Mouse (Mus musculus) C2C12 (cell line): ENCODE data around the gene Acsbg2. TPM values are rescaled to one million over a fixed set of nuclear protein-coding genes. Genes with fewer than 3 reads are reported as not detected.

Experiments
- H3K27me3 ChIP-seq: one replicate; pipeline ENCODE4 v1.6.1; 2011; ENCODE audit not compliant: control insufficient read depth, insufficient read depth, insufficient read length
- H3K36me3 ChIP-seq: one replicate; pipeline ENCODE4 v1.6.1; 2011; ENCODE audit not compliant: control insufficient read depth, insufficient read depth
- H3K4me3 ChIP-seq: one replicate; pipeline ENCODE4 v1.5.1; 2011; ENCODE audit warnings: mild to moderate bottlenecking, control low read depth; ENCODE audit not compliant: poor library complexity, insufficient read depth, severe bottlenecking
- H3K79me2 ChIP-seq: one replicate; pipeline ENCODE4 v1.6.1; 2011; ENCODE audit not compliant: control insufficient read depth, insufficient read depth
- H3K79me3 ChIP-seq: one replicate; pipeline ENCODE4 v1.6.1; 2011; ENCODE audit warnings: low read depth, control low read depth
- H3ac ChIP-seq: one replicate; pipeline ENCODE3; 2011; ENCODE audit warnings: low read depth; ENCODE audit not compliant: control insufficient read depth, insufficient read length
- CEBPB ChIP-seq: IDR thresholded peaks from one replicate; pipeline ENCODE4 v1.6.1; 2011; ENCODE audit warnings: low read depth, mild to moderate bottlenecking, control low read depth, moderate library complexity
- CTCF ChIP-seq: IDR thresholded peaks from one replicate; pipeline ENCODE4 v1.5.1; 2011; ENCODE audit not compliant: control insufficient read depth, insufficient read depth, insufficient read length
- FOSL1 ChIP-seq: IDR thresholded peaks from one replicate; pipeline ENCODE4 v1.8.0; 2011; ENCODE audit warnings: mild to moderate bottlenecking, low read length; ENCODE audit not compliant: poor library complexity, insufficient read depth, severe bottlenecking
- MAX ChIP-seq: IDR thresholded peaks from one replicate; pipeline ENCODE4 v1.6.1; 2011; ENCODE audit warnings: mild to moderate bottlenecking, control low read depth
- MYOD1 ChIP-seq: IDR thresholded peaks from one replicate; pipeline ENCODE4 v1.6.1; 2011; ENCODE audit warnings: low read depth; ENCODE audit not compliant: control insufficient read depth, insufficient read length
- MYOG ChIP-seq: IDR thresholded peaks from one replicate; pipeline ENCODE4 v1.6.1; 2011; ENCODE audit not compliant: control insufficient read depth, insufficient read length; ENCODE audit errors: extremely low read depth
- USF1 ChIP-seq: IDR thresholded peaks from one replicate; pipeline ENCODE4 v1.6.1; 2011; ENCODE audit warnings: low read depth, mild to moderate bottlenecking, control low read depth, moderate library complexity
- polyA plus RNA-seq: library from polyadenylated mRNA; unstranded; fragments of >200 nt; fragmentation: generic; extraction: Trizol; gene quantifications from one replicate; pipeline ENCODE4 v1.2.1, GENCODE M21; 2012; ENCODE audit warnings: missing spikeins

Acsbg2 gene
- polyA plus RNA-seq, 1 experiment, result not detected

GRCm38 (mm10) chr17:56876981-56877380 lies 2.7 kb upstream of the Acsbg2 start:
- TF ChIP-seq MAX, result no peak
- TF ChIP-seq USF1, result no peak
- TF ChIP-seq MYOD1, result no peak
- no peak for TF ChIP-seq CTCF
- no peak for TF ChIP-seq MYOG
- TF ChIP-seq CEBPB, result no peak
- TF ChIP-seq FOSL1, result no peak

DNA sequence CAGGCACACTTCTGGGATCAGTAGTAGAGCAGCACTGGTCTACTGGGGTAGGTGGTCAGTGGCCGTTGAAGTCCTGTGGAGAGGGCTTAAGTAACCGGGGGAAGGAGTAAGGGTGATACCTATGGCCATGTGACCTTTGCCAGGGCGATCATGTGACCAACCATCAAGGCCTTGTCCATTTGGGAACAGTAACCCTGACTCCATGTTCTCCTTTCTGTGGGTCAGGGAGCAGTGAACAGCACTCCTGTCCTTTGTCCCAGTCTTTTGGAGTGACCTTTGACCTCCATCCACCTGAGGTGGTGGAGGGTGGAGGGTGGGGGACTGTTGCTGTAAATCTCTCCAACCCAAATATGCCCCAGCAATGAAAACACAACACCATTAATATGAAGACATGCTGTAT lies 2.2 kb upstream of the Acsbg2 start:
- no peaks in the 10 kb centered on the region for H3K36me3 ChIP-seq
- TF ChIP-seq MYOG, result no peak
- TF ChIP-seq FOSL1, result no peak
- no peak for TF ChIP-seq MAX
- TF ChIP-seq MYOD1, result no peak
- no peak for TF ChIP-seq USF1
- H3K27me3 ChIP-seq, result peaks cover 4% of the 10 kb centered on the region
- H3K4me3 ChIP-seq, result no peak overlapping the region
- no peaks in the 10 kb centered on the region for H3K79me2 ChIP-seq
- H3K79me3 ChIP-seq, result no peaks in the 10 kb centered on the region
- H3ac ChIP-seq, result no peak overlapping the region

More at GRCm38 (mm10) chr17:56876981-56877380, 2.7 kb upstream of the Acsbg2 start:
- Histone ChIP-seq H3ac (no peak overlapping the region), H3K27me3 (peaks cover 4% of the 10 kb centered on the region), H3K36me3 (no peaks in the 10 kb centered on the region), H3K4me3 (no peak overlapping the region), H3K79me3 (no peaks in the 10 kb centered on the region), H3K79me2 (no peaks in the 10 kb centered on the region)

- Histone ChIP-seq H3K79me3 (no peaks in the 10 kb centered on the region), H3K27me3 (peaks cover 4% of the 10 kb centered on the region), H3K36me3 (no peaks in the 10 kb centered on the region), H3K79me2 (no peaks in the 10 kb centered on the region), H3K4me3 (no peak within 1 kb of the TSS), H3ac (no peak within 1 kb of the TSS)
- no peak for TF ChIP-seq USF1
- no peak for TF ChIP-seq MYOG
- no peak for TF ChIP-seq CEBPB
- TF ChIP-seq CTCF, result no peak
- no peak for TF ChIP-seq FOSL1
- TF ChIP-seq MAX, result no peak
- TF ChIP-seq MYOD1, result no peak
These were observed 847 bp upstream of the Acsbg2 start, which contains the start of gene 1700061G19Rik for GRCm38 (mm10) chr17:56874936-56875651. 1700061G19Rik (plus strand) TSS chr17:56875477.

DNA sequence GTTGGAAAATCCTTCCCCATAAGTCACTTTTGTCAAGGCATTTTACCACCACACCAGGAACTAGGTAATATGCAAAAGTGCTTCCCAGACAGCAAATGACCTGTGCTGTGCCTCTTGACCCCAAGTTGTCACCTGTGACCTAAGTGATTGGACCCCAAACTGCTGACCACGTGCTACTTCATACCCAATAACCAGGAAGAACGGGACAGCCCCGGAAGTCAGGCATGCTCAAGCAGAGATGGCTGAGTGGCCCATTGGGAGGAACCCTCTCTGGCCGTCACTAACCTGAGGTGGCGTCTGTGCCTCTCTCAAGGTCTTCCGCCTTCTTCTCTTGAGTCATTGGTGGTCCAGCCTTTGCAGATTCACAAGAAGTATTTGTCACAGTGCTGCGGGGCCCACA lies 1.7 kb downstream of the Acsbg2 start:
- Histone ChIP-seq H3K79me2 (no peaks in the 10 kb centered on the region), H3K79me3 (no peaks in the 10 kb centered on the region), H3K27me3 (peaks cover 4% of the 10 kb centered on the region), H3K36me3 (no peaks in the 10 kb centered on the region), H3ac (no peak overlapping the region), H3K4me3 (no peak overlapping the region)
- TF ChIP-seq MYOD1 (no peak), CEBPB (no peak), FOSL1 (no peak), USF1 (no peak), MYOG (no peak), CTCF (no peak), MAX (no peak)

GRCm38 (mm10) chr17:56871767-56872166 lies 2.5 kb downstream of the Acsbg2 start:
- TF ChIP-seq MYOD1 (peak; percentile 70), USF1 (no peak)
- Histone ChIP-seq H3K27me3 (peaks cover 4% of the 10 kb centered on the region), H3K79me3 (no peaks in the 10 kb centered on the region), H3K79me2 (no peaks in the 10 kb centered on the region), H3K4me3 (no peak overlapping the region), H3ac (no peak overlapping the region), H3K36me3 (no peaks in the 10 kb centered on the region)
